Mouse (Mus musculus) bone marrow macrophage, adult 2 months (primary cell): Measurements from ENCODE around the gene Dync1h1.

Source experiments
- CTCF ChIP-seq: IDR thresholded peaks from 2 replicates; pipeline ENCODE4 v1.5.1; 2012; ENCODE audit warnings: low read depth, mild to moderate bottlenecking, low read length, moderate library complexity
- POLR2A ChIP-seq: IDR thresholded peaks from 2 replicates; pipeline ENCODE4 v1.6.1; 2012; ENCODE audit warnings: mild to moderate bottlenecking, low read depth, low read length, borderline replicate concordance

DNA sequence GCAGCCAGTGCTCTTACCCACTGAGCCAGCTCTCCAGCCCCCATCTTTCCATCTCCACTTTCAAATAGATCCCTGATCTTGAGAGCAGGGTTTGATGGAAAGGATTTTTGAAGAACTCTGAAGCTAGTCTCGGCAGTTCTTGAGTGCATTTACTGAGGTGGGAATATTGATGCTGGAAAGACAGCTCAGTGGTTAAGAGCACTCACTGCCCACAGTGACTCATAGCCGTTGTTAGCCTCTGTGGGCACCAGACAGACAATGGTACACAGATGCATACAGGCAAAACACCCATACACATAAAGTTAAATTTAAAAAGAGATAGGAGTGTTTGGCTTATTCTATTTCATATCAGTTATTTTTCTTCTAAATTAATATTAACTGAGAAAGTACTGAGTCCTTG, 5.4 kb downstream of the Dync1h1 start:
- TF ChIP-seq CTCF (no peak), POLR2A (no peak)
